ENCODE assay signal across 8 mouse cellular contexts in genomic region chr7:19095751-19096110, GRCm38 (mm10). TPM values are rescaled to one million over a fixed set of nuclear protein-coding genes. Genes with fewer than 3 reads are reported as not detected.
DNase-seq lines count a peak whose midpoint lies in the region; ATAC-seq and TF ChIP-seq lines count a peak whose summit lies in the region.

No protein-coding gene starts in this region.

- ATAC-seq in forebrain, embryonic 15.5 days (replicated peaks): 0 out of 2 replicates have a peak, but pooled peaks have one; percentile 2
- no peak for ATAC-seq in hindbrain, embryonic 13.5 days (ENCODE audit: low FRiP score)
- ATAC-seq in midbrain, postnatal 0 days (ENCODE audit: low FRiP score): no peak
- no peak for ATAC-seq in activated CD4-positive, CD25-positive, alpha-beta regulatory T cell, adult 4 months

- H3K36me3 ChIP-seq in E14TG2a.4 (ENCODE audit: insufficient read depth, low read length): peaks cover 16% of the 10 kb centered on the region
- H3K36me3 ChIP-seq in forebrain, embryonic 15.5 days: peaks cover 6% of the 10 kb centered on the region; the same call in 1 of the 2 replicates
- peaks cover 19% of the 10 kb centered on the region for H3K36me3 ChIP-seq in hindbrain, embryonic 13.5 days
- peaks cover 7% of the 10 kb centered on the region; the same call in 1 of the 2 replicates for H3K36me3 ChIP-seq in midbrain, postnatal 0 days (ENCODE audit: insufficient read depth, low read length)

- no peaks in the 10 kb centered on the region for H3K9me3 ChIP-seq in E14TG2a.4 (ENCODE audit: low read length)
- H3K9me3 ChIP-seq in forebrain, embryonic 15.5 days: no peaks in the 10 kb centered on the region
- no peaks in the 10 kb centered on the region for H3K9me3 ChIP-seq in hindbrain, embryonic 13.5 days
- no peaks in the 10 kb centered on the region for H3K9me3 ChIP-seq in midbrain, postnatal 0 days (ENCODE audit: low read length)

- peak overlapping the region; percentile 63 for H3K9ac ChIP-seq in forebrain, embryonic 15.5 days (replicated peaks)
- peak overlapping the region; percentile 76 for H3K9ac ChIP-seq in hindbrain, embryonic 13.5 days
- peak overlapping the region; percentile 24; the same call in 1 of the 2 replicates for H3K9ac ChIP-seq in midbrain, postnatal 0 days (replicated peaks; ENCODE audit: low read length, poor library complexity, severe bottlenecking)

- peak overlapping the region; percentile 83 for H3K4me3 ChIP-seq in E14TG2a.4 (replicated peaks; ENCODE audit: low read length)
- peak overlapping the region; percentile 59 for H3K4me3 ChIP-seq in forebrain, embryonic 15.5 days
- peak overlapping the region; percentile 55 for H3K4me3 ChIP-seq in hindbrain, embryonic 13.5 days
- H3K4me3 ChIP-seq in midbrain, postnatal 0 days (ENCODE audit: low read depth, low read length): peak overlapping the region; percentile 48

- peak overlapping the region; percentile 27 for H3K27ac ChIP-seq in forebrain, embryonic 15.5 days (replicated peaks)
- H3K27ac ChIP-seq in hindbrain, embryonic 13.5 days: peak overlapping the region; percentile 85
- no peak overlapping the region for H3K27ac ChIP-seq in midbrain, postnatal 0 days (ENCODE audit: low read depth, low read length)

- peak; percentile 88 for DNase-seq in adipocyte (ENCODE audit: low spot score)
- peak; percentile 73 for DNase-seq in liver
- peak; percentile 37 for DNase-seq in midbrain, postnatal 0 days (ENCODE audit: low spot score)
- no peak for DNase-seq in layer of hippocampus, postnatal 36 days

- peaks cover 61% of the 10 kb centered on the region for H3K4me1 ChIP-seq in E14TG2a.4 (replicated peaks; ENCODE audit: low read depth, low read length)
- peaks cover 46% of the 10 kb centered on the region for H3K4me1 ChIP-seq in forebrain, embryonic 15.5 days
- H3K4me1 ChIP-seq in hindbrain, embryonic 13.5 days (replicated peaks): peaks cover 55% of the 10 kb centered on the region
- H3K4me1 ChIP-seq in midbrain, postnatal 0 days (ENCODE audit: insufficient read depth, low read length): peaks cover 14% of the 10 kb centered on the region

- TF ChIP-seq CTCF in E14TG2a.4 (conservative IDR thresholded peaks at IDR 0.05; ENCODE audit: low read length): no peak
- no peak for TF ChIP-seq CTCF in midbrain, postnatal 0 days (IDR thresholded peaks at IDR 0.05)

- peaks cover 75% of the 10 kb centered on the region for H3K27me3 ChIP-seq in E14TG2a.4 (ENCODE audit: insufficient read depth, low read length)
- H3K27me3 ChIP-seq in forebrain, embryonic 15.5 days: no peaks in the 10 kb centered on the region
- H3K27me3 ChIP-seq in hindbrain, embryonic 13.5 days: peaks cover 54% of the 10 kb centered on the region
- H3K27me3 ChIP-seq in midbrain, postnatal 0 days (ENCODE audit: insufficient read depth, low read length): peaks cover 8% of the 10 kb centered on the region

- under 1% methylated on average over 19 of the region's 19 CpGs for WGBS in forebrain, embryonic 15.5 days
- WGBS in hindbrain, embryonic 13.5 days: 2% methylated on average over 19 of the region's 19 CpGs
- 1% methylated on average over 19 of the region's 19 CpGs for WGBS in midbrain, postnatal 0 days

- H3K4me2 ChIP-seq in forebrain, embryonic 15.5 days (replicated peaks): peak overlapping the region; percentile 99
- peak overlapping the region; percentile 96 for H3K4me2 ChIP-seq in hindbrain, embryonic 13.5 days
- H3K4me2 ChIP-seq in midbrain, postnatal 0 days (ENCODE audit: low read depth, low read length, poor library complexity, severe bottlenecking): peak overlapping the region; percentile 98

RNA-seq across cellular contexts. Expression of gene Six5, which starts 1.3 kb away (rescaled TPM):
- 2.3 and 2.4 TPM in 2 replicates for polyA plus RNA-seq in forebrain, embryonic 15.5 days (2015; fragmentation: Nextera tagmentation; extraction: Ambion mirVana)
- polyA plus RNA-seq in hindbrain, embryonic 13.5 days (2015; fragmentation: Nextera tagmentation; extraction: Ambion mirVana): 2.4 and 2.8 TPM in 2 replicates
- 5.4 and 8.2 TPM in 2 replicates for total RNA-seq in midbrain, postnatal 0 days (2014; rRNA removed)
- 1.2 and 1.4 TPM in 2 replicates for polyA plus RNA-seq in midbrain, postnatal 0 days (2015; fragmentation: Nextera tagmentation; extraction: Ambion mirVana)
- 1 to 10 TPM; 2.5 to 2.8 TPM for total RNA-seq in layer of hippocampus, postnatal 36 days (2021)
- polyA plus RNA-seq in activated CD4-positive, CD25-positive, alpha-beta regulatory T cell, adult 4 months (2017; shearing (Covaris generic)): under 1 TPM in 1 of 2 experiments, not detected in 1; 0.25 TPM

RNA-seq across cellular contexts. Expression of gene Dmpk, which starts 12.1 kb away (rescaled TPM):
- 8.8 and 11.2 TPM in 2 replicates for polyA plus RNA-seq in forebrain, embryonic 15.5 days (2015; fragmentation: Nextera tagmentation; extraction: Ambion mirVana)
- 9.4 and 11.6 TPM in 2 replicates for polyA plus RNA-seq in hindbrain, embryonic 13.5 days (2015; fragmentation: Nextera tagmentation; extraction: Ambion mirVana)
- 12.3 and 32.1 TPM in 2 replicates for total RNA-seq in midbrain, postnatal 0 days (2014; rRNA removed)
- 4.0 and 5.1 TPM in 2 replicates for polyA plus RNA-seq in midbrain, postnatal 0 days (2015; fragmentation: Nextera tagmentation; extraction: Ambion mirVana)
- 10 to 100 TPM; 36.3 to 48.1 TPM for total RNA-seq in layer of hippocampus, postnatal 36 days (2021)
- not detected for polyA plus RNA-seq in activated CD4-positive, CD25-positive, alpha-beta regulatory T cell, adult 4 months (2017; shearing (Covaris generic))

RNA-seq across cellular contexts. Expression of gene Dmwd, which starts 19.7 kb away (rescaled TPM):
- polyA plus RNA-seq in forebrain, embryonic 15.5 days (2015; fragmentation: Nextera tagmentation; extraction: Ambion mirVana): 32.0 and 35.1 TPM in 2 replicates
- 25.4 and 25.6 TPM in 2 replicates for polyA plus RNA-seq in hindbrain, embryonic 13.5 days (2015; fragmentation: Nextera tagmentation; extraction: Ambion mirVana)
- total RNA-seq in midbrain, postnatal 0 days (2014; rRNA removed): 134 and 136 TPM in 2 replicates
- 33.1 and 35.4 TPM in 2 replicates for polyA plus RNA-seq in midbrain, postnatal 0 days (2015; fragmentation: Nextera tagmentation; extraction: Ambion mirVana)
- 100 to 1,000 TPM; 136 to 143 TPM for total RNA-seq in layer of hippocampus, postnatal 36 days (2021)
- polyA plus RNA-seq in activated CD4-positive, CD25-positive, alpha-beta regulatory T cell, adult 4 months (2017; shearing (Covaris generic)): not detected

RNA-seq across cellular contexts. Expression of gene Gm4969, which starts 22.4 kb away (rescaled TPM):
- polyA plus RNA-seq in forebrain, embryonic 15.5 days (2015; fragmentation: Nextera tagmentation; extraction: Ambion mirVana): 3.6 and 3.8 TPM in 2 replicates
- 2.2 and 3.6 TPM in 2 replicates for polyA plus RNA-seq in hindbrain, embryonic 13.5 days (2015; fragmentation: Nextera tagmentation; extraction: Ambion mirVana)
- 9.4 and 9.6 TPM in 2 replicates for total RNA-seq in midbrain, postnatal 0 days (2014; rRNA removed)
- 12.7 and 12.9 TPM in 2 replicates for polyA plus RNA-seq in midbrain, postnatal 0 days (2015; fragmentation: Nextera tagmentation; extraction: Ambion mirVana)
- under 1 TPM; 0.40 to 0.43 TPM for total RNA-seq in layer of hippocampus, postnatal 36 days (2021)
- polyA plus RNA-seq in activated CD4-positive, CD25-positive, alpha-beta regulatory T cell, adult 4 months (2017; shearing (Covaris generic)): not detected

RNA-seq across cellular contexts. Expression of gene Fbxo46, which starts 23.9 kb away (rescaled TPM):
- 23.4 and 25.4 TPM in 2 replicates for polyA plus RNA-seq in forebrain, embryonic 15.5 days (2015; fragmentation: Nextera tagmentation; extraction: Ambion mirVana)
- polyA plus RNA-seq in hindbrain, embryonic 13.5 days (2015; fragmentation: Nextera tagmentation; extraction: Ambion mirVana): 18.9 and 20.2 TPM in 2 replicates
- total RNA-seq in midbrain, postnatal 0 days (2014; rRNA removed): 19.8 and 20.6 TPM in 2 replicates
- 9.9 and 11.6 TPM in 2 replicates for polyA plus RNA-seq in midbrain, postnatal 0 days (2015; fragmentation: Nextera tagmentation; extraction: Ambion mirVana)
- 10 to 100 TPM; 14.2 to 14.3 TPM for total RNA-seq in layer of hippocampus, postnatal 36 days (2021)
- 10 to 100 TPM; 17.1 to 17.7 TPM for polyA plus RNA-seq in activated CD4-positive, CD25-positive, alpha-beta regulatory T cell, adult 4 months (2017; shearing (Covaris generic))

Comparison
In these comparisons a context has a peak if more than half of its experiments do, and no peak if none do; other contexts are left out.
1. DNase-seq: peak in adipocyte (single experiment), liver (single experiment) and midbrain, postnatal 0 days (single experiment); none in layer of hippocampus, postnatal 36 days (0 of 2).
2. H3K9ac ChIP-seq: peak in every context shown above with its lines; median percentile 76 in hindbrain, embryonic 13.5 days; 63 in forebrain, embryonic 15.5 days; 24 in midbrain, postnatal 0 days.
3. RNA of gene Dmwd, which starts 19.7 kb away (polyA plus RNA-seq): 33.1 to 35.4 TPM in midbrain, postnatal 0 days, 32.0 to 35.1 TPM in forebrain, embryonic 15.5 days and 25.4 to 25.6 TPM in hindbrain, embryonic 13.5 days; not detected in activated CD4-positive, CD25-positive, alpha-beta regulatory T cell, adult 4 months; every median in the first group is over 10 times any median in the second.
4. Peak in every context shown above with its lines, with median percentiles within 50 percentile points of each other: H3K4me3 ChIP-seq and H3K4me2 ChIP-seq.